Mouse (Mus musculus): ENCODE measurements around the gene Pdzd2. TPM values are rescaled to one million over a fixed set of nuclear protein-coding genes. Genes with fewer than 3 reads are reported as not detected.
A peak's percentile ranks its signal among the peaks of the same experiment; 100 is the strongest.

The Pdzd2 gene
- polyA plus RNA-seq, 1 experiment = 4.2 TPM

- no peaks in the 10 kb centered on the region for H3K36me3 ChIP-seq (ENCODE audit: control insufficient read depth, insufficient read depth, low read length)
- H3K4me3 ChIP-seq (ENCODE audit: control insufficient read depth, insufficient read depth, low read length) = no peak overlapping the region
- no peaks in the 10 kb centered on the region; the same call in 1 of the 2 replicates for H3K4me1 ChIP-seq (replicated peaks; ENCODE audit: control insufficient read depth, insufficient read depth, low read length)
- no peak for DNase-seq
- H3K27me3 ChIP-seq (ENCODE audit: control insufficient read depth, insufficient read depth, low read length) = no peaks in the 10 kb centered on the region
- no peak overlapping the region for H3K27ac ChIP-seq (ENCODE audit: control insufficient read depth, insufficient read depth, low read length)
- TF ChIP-seq POLR2A (IDR thresholded peaks at IDR 0.05; ENCODE audit: control insufficient read depth, extremely low read depth, insufficient read depth, low read length, poor library complexity) = no peak
- TF ChIP-seq CTCF (IDR thresholded peaks at IDR 0.05; ENCODE audit: borderline replicate concordance, control insufficient read depth, extremely low read depth, insufficient read depth, low read length, poor library complexity) = no peak
Measured at GRCm38 (mm10) chr15:12582471-12582870, 157.3 kb downstream of the Pdzd2 start.

- peaks cover 3% of the 10 kb centered on the region; the same call in 1 of the 2 replicates for H3K4me1 ChIP-seq (replicated peaks; ENCODE audit: control insufficient read depth, insufficient read depth, low read length)
- no peaks in the 10 kb centered on the region for H3K36me3 ChIP-seq (ENCODE audit: control insufficient read depth, insufficient read depth, low read length)
- TF ChIP-seq CTCF (IDR thresholded peaks at IDR 0.05; ENCODE audit: borderline replicate concordance, control insufficient read depth, extremely low read depth, insufficient read depth, low read length, poor library complexity) (no peak), POLR2A (IDR thresholded peaks at IDR 0.05; ENCODE audit: control insufficient read depth, extremely low read depth, insufficient read depth, low read length, poor library complexity) (no peak)
- no peak overlapping the region for H3K27ac ChIP-seq (ENCODE audit: control insufficient read depth, insufficient read depth, low read length)
- no peaks in the 10 kb centered on the region for H3K27me3 ChIP-seq (ENCODE audit: control insufficient read depth, insufficient read depth, low read length)
- H3K4me3 ChIP-seq (ENCODE audit: control insufficient read depth, insufficient read depth, low read length) = no peak overlapping the region
- 41% methylated on average over 6 of the region's 6 CpGs for WGBS
- no peak for DNase-seq
Measured at GRCm38 (mm10) chr15:12579196-12579595, 160.5 kb downstream of the Pdzd2 start.

- Histone ChIP-seq H3K4me3 (ENCODE audit: control insufficient read depth, insufficient read depth, low read length) (no peak overlapping the region), H3K27me3 (ENCODE audit: control insufficient read depth, insufficient read depth, low read length) (no peaks in the 10 kb centered on the region), H3K27ac (ENCODE audit: control insufficient read depth, insufficient read depth, low read length) (no peak overlapping the region), H3K36me3 (ENCODE audit: control insufficient read depth, insufficient read depth, low read length) (no peaks in the 10 kb centered on the region), H3K4me1 (replicated peaks; ENCODE audit: control insufficient read depth, insufficient read depth, low read length) (peaks cover 3% of the 10 kb centered on the region; the same call in 1 of the 2 replicates)
- DNase-seq = peak; percentile 34
- 73% methylated on average over 5 of the region's 5 CpGs for WGBS
- TF ChIP-seq CTCF (IDR thresholded peaks at IDR 0.05; ENCODE audit: borderline replicate concordance, control insufficient read depth, extremely low read depth, insufficient read depth, low read length, poor library complexity) = no peak
- TF ChIP-seq POLR2A (IDR thresholded peaks at IDR 0.05; ENCODE audit: control insufficient read depth, extremely low read depth, insufficient read depth, low read length, poor library complexity) = no peak
Measured at GRCm38 (mm10) chr15:12578276-12578675, 161.4 kb downstream of the Pdzd2 start.

GRCm38 (mm10) chr15:12577715-12578114, 162.0 kb downstream of the Pdzd2 start:
- Histone ChIP-seq H3K4me1 (replicated peaks; ENCODE audit: control insufficient read depth, insufficient read depth, low read length) (peaks cover 3% of the 10 kb centered on the region; the same call in 1 of the 2 replicates), H3K36me3 (ENCODE audit: control insufficient read depth, insufficient read depth, low read length) (no peaks in the 10 kb centered on the region), H3K27me3 (ENCODE audit: control insufficient read depth, insufficient read depth, low read length) (no peaks in the 10 kb centered on the region), H3K27ac (ENCODE audit: control insufficient read depth, insufficient read depth, low read length) (no peak overlapping the region), H3K4me3 (ENCODE audit: control insufficient read depth, insufficient read depth, low read length) (no peak overlapping the region)
- WGBS = 95% methylated on average over 6 of the region's 6 CpGs
- no peak for DNase-seq
- TF ChIP-seq CTCF (IDR thresholded peaks at IDR 0.05; ENCODE audit: borderline replicate concordance, control insufficient read depth, extremely low read depth, insufficient read depth, low read length, poor library complexity) = no peak
- TF ChIP-seq POLR2A (IDR thresholded peaks at IDR 0.05; ENCODE audit: control insufficient read depth, extremely low read depth, insufficient read depth, low read length, poor library complexity) = no peak

- no peak overlapping the region for H3K4me3 ChIP-seq (ENCODE audit: control insufficient read depth, insufficient read depth, low read length)
- DNase-seq = peak; percentile 41
- WGBS = 51% methylated on average over 11 of the region's 11 CpGs
- peaks cover 3% of the 10 kb centered on the region; the same call in 1 of the 2 replicates for H3K4me1 ChIP-seq (replicated peaks; ENCODE audit: control insufficient read depth, insufficient read depth, low read length)
- no peak for TF ChIP-seq CTCF (IDR thresholded peaks at IDR 0.05; ENCODE audit: borderline replicate concordance, control insufficient read depth, extremely low read depth, insufficient read depth, low read length, poor library complexity)
- TF ChIP-seq POLR2A (IDR thresholded peaks at IDR 0.05; ENCODE audit: control insufficient read depth, extremely low read depth, insufficient read depth, low read length, poor library complexity) = no peak
- H3K36me3 ChIP-seq (ENCODE audit: control insufficient read depth, insufficient read depth, low read length) = no peaks in the 10 kb centered on the region
- H3K27me3 ChIP-seq (ENCODE audit: control insufficient read depth, insufficient read depth, low read length) = no peaks in the 10 kb centered on the region
- no peak overlapping the region for H3K27ac ChIP-seq (ENCODE audit: control insufficient read depth, insufficient read depth, low read length)
Measured at GRCm38 (mm10) chr15:12577054-12577696, 162.5 kb downstream of the Pdzd2 start.

GRCm38 (mm10) chr15:12573621-12574020, 166.1 kb downstream of the Pdzd2 start:
- Histone ChIP-seq H3K27ac (ENCODE audit: control insufficient read depth, insufficient read depth, low read length) (no peak overlapping the region), H3K36me3 (ENCODE audit: control insufficient read depth, insufficient read depth, low read length) (no peaks in the 10 kb centered on the region), H3K27me3 (ENCODE audit: control insufficient read depth, insufficient read depth, low read length) (no peaks in the 10 kb centered on the region), H3K4me1 (replicated peaks; ENCODE audit: control insufficient read depth, insufficient read depth, low read length) (peaks cover 3% of the 10 kb centered on the region; the same call in 1 of the 2 replicates), H3K4me3 (ENCODE audit: control insufficient read depth, insufficient read depth, low read length) (no peak overlapping the region)
- WGBS = 93% methylated on average over 3 of the region's 3 CpGs
- no peak for DNase-seq
- TF ChIP-seq POLR2A (IDR thresholded peaks at IDR 0.05; ENCODE audit: control insufficient read depth, extremely low read depth, insufficient read depth, low read length, poor library complexity) (no peak), CTCF (IDR thresholded peaks at IDR 0.05; ENCODE audit: borderline replicate concordance, control insufficient read depth, extremely low read depth, insufficient read depth, low read length, poor library complexity) (no peak)
